Mouse (Mus musculus) G1E (cell line): Measurements from ENCODE around the gene Spp2.
"Not testable (repeated sequence)": the region's sequence is repeated elsewhere in the genome, so short reads cannot be mapped to it uniquely, and the experiment has no call there.

Source experiments
- CTCF ChIP-seq: IDR thresholded peaks from 2 replicates; pipeline ENCODE4 v1.5.1; 2012; ENCODE audit warnings: low read depth, low read length, inconsistent platforms, mixed read lengths
- GATA1 ChIP-seq: IDR thresholded peaks from 2 replicates; pipeline ENCODE4 v1.6.1; 2012; ENCODE audit warnings: borderline replicate concordance, low read length, inconsistent platforms, mixed read lengths
- POLR2AphosphoS5 ChIP-seq: IDR thresholded peaks from 2 replicates; pipeline ENCODE4 v1.6.1; 2012; ENCODE audit warnings: low read depth, low read length, inconsistent platforms; ENCODE audit not compliant: insufficient replicate concordance
- TAL1 ChIP-seq: conservative IDR thresholded peaks from 2 replicates; pipeline ENCODE4 v1.6.1; 2012; ENCODE audit warnings: low read depth, low read length, inconsistent platforms, mixed read lengths

- not testable (repeated sequence) for TF ChIP-seq CTCF, GATA1, TAL1, POLR2AphosphoS5
Observed at GRCm38 (mm10) chr1:88448094-88448493, 41.3 kb downstream of the Spp2 start.
